Mouse (Mus musculus): ENCODE measurements around the gene Smndc1.
A peak's percentile ranks its signal among the peaks of the same experiment; 100 is the strongest.

Gene Smndc1

GRCm38 (mm10) chr19:53390495-53391007 is at the start of gene Smndc1:
Smndc1 (minus strand) TSS chr19:53390578.
- DNase-seq, result peak; percentile 99

DNA sequence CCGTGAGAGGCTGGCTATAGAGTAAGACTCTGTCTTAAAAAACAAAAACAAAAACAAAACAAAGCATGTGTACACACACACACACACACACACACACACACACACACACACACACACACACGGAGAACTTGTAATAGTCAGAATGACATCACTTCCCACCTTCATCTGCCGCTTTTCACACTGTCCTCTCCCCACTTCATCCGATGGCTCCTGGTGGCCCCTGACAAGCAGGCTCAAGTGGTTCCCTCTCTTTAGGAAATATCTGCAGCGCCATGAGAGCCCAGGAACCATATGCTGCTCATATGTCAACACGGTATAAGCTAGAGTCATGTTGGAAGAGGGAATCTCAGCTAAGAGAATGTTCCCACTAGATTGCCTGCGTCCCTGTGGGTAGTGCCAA is 49.0 kb upstream of the Smndc1 start:
- DNase-seq, result no peak

GRCm38 (mm10) chr19:53437991-53438390 is 47.6 kb upstream of the Smndc1 start:
- no peak for DNase-seq

DNA sequence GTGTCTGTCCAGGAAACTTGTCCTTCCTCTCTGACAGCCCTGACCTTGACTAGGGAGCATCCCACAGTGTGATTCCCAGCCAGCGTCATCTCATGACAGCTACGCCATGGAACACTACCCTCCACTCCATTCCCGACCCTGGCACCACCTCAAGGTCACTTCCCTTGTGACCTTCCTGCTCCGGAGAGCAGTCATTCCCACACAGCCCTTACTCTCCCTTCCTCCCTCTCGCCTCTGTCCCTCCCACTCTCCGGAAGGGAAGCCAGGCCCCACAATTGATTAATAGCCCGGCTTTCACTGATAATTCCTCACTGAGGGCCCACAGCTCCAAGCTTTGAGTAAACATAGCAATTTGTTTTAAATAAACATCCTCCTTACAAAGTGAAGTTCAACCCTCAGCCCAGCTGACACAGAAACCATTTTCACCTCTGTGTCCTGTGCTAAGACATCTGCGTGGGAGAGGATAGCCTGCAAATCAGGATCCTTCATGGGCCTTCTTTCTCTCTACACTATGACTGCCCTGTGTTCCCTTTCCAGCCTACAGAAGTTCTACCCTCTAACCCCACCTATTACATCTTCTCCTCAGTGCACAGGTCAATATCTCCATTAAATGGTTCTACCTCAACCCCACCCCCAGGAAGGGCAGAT is 47.1 kb upstream of the Smndc1 start:
- DNase-seq, result peak; percentile 72

GRCm38 (mm10) chr19:53433949-53434689 is 43.7 kb upstream of the Smndc1 start:
- DNase-seq, result no peak

GRCm38 (mm10) chr19:53431003-53431402 is 40.6 kb upstream of the Smndc1 start:
- no peak for DNase-seq

GRCm38 (mm10) chr19:53430356-53430755 is 40.0 kb upstream of the Smndc1 start:
- no peak for DNase-seq

GRCm38 (mm10) chr19:53427817-53428216 is 37.4 kb upstream of the Smndc1 start:
- DNase-seq, result no peak

- no peak for DNase-seq
These were observed 37.0 kb upstream of the Smndc1 start for GRCm38 (mm10) chr19:53427346-53427745.

DNA sequence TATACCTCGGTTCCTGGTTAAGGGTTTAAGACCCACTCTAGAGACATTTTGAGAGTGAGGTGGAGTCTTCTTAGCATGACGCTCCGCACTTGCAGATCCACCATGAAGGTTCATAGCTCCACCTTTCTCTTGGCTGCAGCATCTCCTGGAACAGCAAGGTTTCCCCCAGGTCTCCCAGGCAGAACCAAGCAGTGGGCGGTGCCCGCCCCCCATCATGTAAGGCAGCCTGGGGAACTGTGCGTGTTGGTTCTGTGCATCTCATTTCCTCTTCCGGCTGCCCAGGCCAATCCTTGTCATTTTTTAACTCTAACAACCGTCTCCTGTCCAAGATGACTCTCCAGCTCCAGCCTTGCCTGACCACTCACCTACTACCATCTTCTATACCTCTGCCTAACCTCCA is 35.4 kb upstream of the Smndc1 start:
- no peak for DNase-seq

- DNase-seq, result peak; percentile 60
These were observed 34.3 kb upstream of the Smndc1 start for GRCm38 (mm10) chr19:53424629-53425028.

DNA sequence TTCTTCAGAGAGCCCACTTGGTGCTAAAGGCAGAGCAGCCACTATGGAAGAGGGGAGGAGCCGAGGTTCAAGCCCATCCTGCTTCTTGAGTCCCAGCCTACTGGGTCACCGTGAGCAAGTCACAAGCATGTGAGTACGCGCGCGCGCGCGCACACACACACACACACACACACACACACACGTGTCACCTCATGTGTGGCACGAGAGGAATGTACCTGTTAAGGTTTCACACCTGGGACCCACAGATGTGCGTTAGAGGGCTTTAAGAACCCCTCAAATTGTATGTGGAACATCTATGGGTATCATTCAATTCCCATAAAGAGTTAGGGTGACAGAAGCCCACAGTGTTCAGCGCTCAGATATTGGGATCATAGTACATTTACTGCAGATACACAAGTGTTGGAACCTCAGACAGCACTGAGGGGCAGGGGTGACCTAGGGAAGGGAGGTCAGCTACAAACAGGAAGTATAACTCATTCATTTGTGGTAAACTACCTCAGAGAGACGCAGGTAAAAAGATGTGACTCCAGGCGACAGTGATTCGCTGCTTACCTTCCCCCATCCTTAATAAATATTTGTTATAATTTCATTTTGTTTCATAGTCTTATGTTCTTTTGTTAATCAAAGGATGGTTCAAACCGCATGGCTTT is 33.6 kb upstream of the Smndc1 start:
- no peak for DNase-seq

- DNase-seq, result peak; percentile 43
These were observed 33.0 kb upstream of the Smndc1 start for GRCm38 (mm10) chr19:53423341-53423753.

DNA sequence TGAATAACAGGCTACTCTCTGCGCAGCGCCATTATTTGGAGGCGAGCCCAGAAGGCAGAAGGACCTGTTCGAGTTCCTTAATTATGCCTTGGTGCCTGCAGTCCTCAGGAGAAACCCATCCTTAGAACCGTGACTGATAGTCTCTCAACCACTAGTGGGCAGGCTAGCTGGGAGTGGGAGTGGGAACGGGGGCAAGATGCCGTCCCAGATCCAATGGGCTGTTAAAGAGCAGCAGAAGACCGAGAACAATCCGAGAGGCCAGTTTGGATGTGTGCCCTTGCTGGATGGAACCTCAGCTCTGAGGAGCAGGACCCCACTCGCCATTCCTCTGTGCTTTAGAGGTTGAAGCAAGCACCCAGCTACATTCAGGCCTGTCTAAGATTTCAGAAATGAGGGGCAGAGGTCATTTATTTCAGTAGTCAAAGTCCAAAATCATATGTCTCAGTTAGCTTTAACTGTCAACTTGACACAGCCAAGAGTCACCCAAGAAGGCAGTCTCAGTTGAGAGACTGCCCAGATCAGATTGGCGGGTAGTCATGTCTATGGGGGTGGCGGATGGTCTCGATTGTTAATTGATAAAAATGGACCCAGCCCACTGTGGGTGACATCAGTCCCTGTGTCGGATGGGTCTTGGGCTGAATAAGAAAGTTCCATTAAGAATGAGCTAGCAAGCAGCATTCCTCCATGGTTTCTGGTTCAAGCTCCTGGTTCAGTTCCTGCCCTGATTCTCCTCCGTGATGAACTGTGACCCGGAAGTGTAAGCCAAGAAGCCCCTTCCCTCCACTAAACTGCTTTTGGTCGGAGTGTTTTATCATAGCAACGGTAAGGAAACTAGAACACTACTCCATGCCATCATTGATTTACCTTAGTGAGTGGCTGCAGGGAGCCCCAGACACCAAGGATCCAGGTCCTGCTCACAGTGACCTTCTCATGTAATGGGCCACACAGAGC is 32.3 kb upstream of the Smndc1 start:
- DNase-seq, result no peak

- DNase-seq, result no peak
These were observed 31.3 kb upstream of the Smndc1 start for GRCm38 (mm10) chr19:53421583-53422188.

- DNase-seq, result peak; percentile 76
These were observed 30.7 kb upstream of the Smndc1 start for GRCm38 (mm10) chr19:53420924-53421582.

- DNase-seq, result peak; percentile 78
These were observed 29.5 kb upstream of the Smndc1 start for GRCm38 (mm10) chr19:53419834-53420233.

- DNase-seq, result no peak
These were observed 24.8 kb upstream of the Smndc1 start for GRCm38 (mm10) chr19:53415198-53415597.

GRCm38 (mm10) chr19:53414650-53415049 is 24.3 kb upstream of the Smndc1 start:
- no peak for DNase-seq

- DNase-seq, result no peak
These were observed 23.4 kb upstream of the Smndc1 start for GRCm38 (mm10) chr19:53413617-53414380.

Data from lung, postnatal 14 days (tissue).